Mouse (Mus musculus) forebrain, postnatal 0 days (tissue): Measurements from ENCODE around the gene Nr3c2. TPM values are rescaled to one million over a fixed set of nuclear protein-coding genes. Genes with fewer than 3 reads are reported as not detected.

ENCODE experiments used
- ATAC-seq: fragments of 200-750 bp; cut with Nextera tagmentation; 2 replicates; pipeline ENCODE4 v1.8.0; 2017; ENCODE audit warnings: mild to moderate bottlenecking, moderate library complexity
- DNase-seq: peaks from one replicate; pipeline ENCODE4 v3.0.0-alpha.2; 2015
- H3K27ac ChIP-seq: fragments of 300-500 bp; sonication (generic); 2 replicates; pipeline ENCODE4 v1.5.1; 2014; ENCODE audit warnings: low read depth, mild to moderate bottlenecking, antibody characterized with exemption, low read length, moderate library complexity, mixed read lengths
- H3K27me3 ChIP-seq: fragments of 300-500 bp; sonication (generic); 2 replicates; pipeline ENCODE4 v1.6.1; 2014; ENCODE audit warnings: mild to moderate bottlenecking, low read length, mixed read lengths; ENCODE audit not compliant: insufficient read depth
- H3K36me3 ChIP-seq: fragments of 300-500 bp; sonication (generic); 2 replicates; pipeline ENCODE4 v1.6.1; 2014; ENCODE audit warnings: mild to moderate bottlenecking, moderate library complexity; ENCODE audit not compliant: insufficient read depth
- H3K4me1 ChIP-seq: fragments of 300-500 bp; sonication (generic); 2 replicates; pipeline ENCODE4 v1.6.1; 2014; ENCODE audit warnings: antibody characterized with exemption; ENCODE audit not compliant: insufficient read depth
- H3K4me2 ChIP-seq: fragments of 300-500 bp; sonication (generic); 2 replicates; pipeline ENCODE4 v1.6.1; 2014; ENCODE audit warnings: low read depth, mild to moderate bottlenecking, moderate library complexity
- H3K4me3 ChIP-seq: fragments of 300-500 bp; sonication (generic); 2 replicates; pipeline ENCODE4 v1.5.1; 2014; ENCODE audit warnings: low read depth, low read length, mixed read lengths
- H3K9ac ChIP-seq: fragments of 300-500 bp; sonication (generic); 2 replicates; pipeline ENCODE4 v1.6.1; 2014; ENCODE audit warnings: mild to moderate bottlenecking
- H3K9me3 ChIP-seq: fragments of 300-500 bp; sonication (generic); 2 replicates; pipeline ENCODE4 v1.6.1; 2016; ENCODE audit warnings: low read length
- CTCF ChIP-seq: sonication (generic); IDR thresholded peaks from 2 replicates; pipeline ENCODE4 v1.5.1; 2016; ENCODE audit warnings: antibody characterized with exemption, control low read depth, low read depth
- WGBS: fragments of 180-500 bp; shearing (Covaris S2); extraction: QIAGEN DNeasy Blood & Tissue Kit; methylation state at CpG from one replicate; pipeline ENCODE4 v1.1.7; 2014; 5-methylcytosine and 5-hydroxymethylcytosine counted together
- polyA plus RNA-seq: library from polyadenylated mRNA; unstranded; fragments of >200 nt; fragmentation: Nextera tagmentation; extraction: Ambion mirVana; gene quantifications from 2 replicates; pipeline ENCODE4 v1.2.1, GENCODE M21; 2015
- total RNA-seq: library from RNA; depleted of rRNA; stranded (reverse); fragments of >200 nt; gene quantifications from 2 replicates; pipeline ENCODE4 v1.2.3, GENCODE M21; 2014

Nr3c2 gene
- total and polyA plus RNA-seq, 2 experiments from 2014 or later = 10.4 to 13.4 TPM

DNA sequence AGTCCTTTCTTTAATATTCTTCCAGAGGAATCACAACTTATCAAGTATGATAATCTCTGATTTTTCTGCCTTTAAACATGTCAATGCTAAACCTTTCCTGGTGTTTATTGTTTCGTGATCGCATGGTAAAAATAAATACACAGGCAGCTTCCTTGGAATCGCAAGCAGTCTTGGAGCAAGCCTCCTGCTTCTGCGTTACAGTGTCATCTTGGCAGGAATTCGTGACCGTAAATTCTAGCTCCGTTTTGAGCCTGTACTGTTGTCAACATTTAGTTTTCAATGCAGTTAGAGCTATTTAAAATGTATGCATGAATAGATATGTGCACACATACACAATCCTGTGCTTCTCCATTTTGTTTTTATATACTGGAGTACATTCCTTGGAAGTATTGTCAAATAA, 226.5 kb downstream of the Nr3c2 start:
- TF ChIP-seq CTCF = no peak
- no peaks in the 10 kb centered on the region for H3K27me3 ChIP-seq
- no peaks in the 10 kb centered on the region for H3K9me3 ChIP-seq
- no peak for DNase-seq
- no peak overlapping the region for H3K4me3 ChIP-seq
- no peak overlapping the region for H3K27ac ChIP-seq
- no peak overlapping the region for H3K4me2 ChIP-seq
- ATAC-seq = no peak
- no peaks in the 10 kb centered on the region for H3K36me3 ChIP-seq
- WGBS = 76% methylated on average over 7 of the region's 7 CpGs
- H3K4me1 ChIP-seq = no peaks in the 10 kb centered on the region
- no peak overlapping the region for H3K9ac ChIP-seq

- no peaks in the 10 kb centered on the region for H3K27me3 ChIP-seq
Observed at GRCm38 (mm10) chr8:77128006-77128405, 228.8 kb downstream of the Nr3c2 start.

DNA sequence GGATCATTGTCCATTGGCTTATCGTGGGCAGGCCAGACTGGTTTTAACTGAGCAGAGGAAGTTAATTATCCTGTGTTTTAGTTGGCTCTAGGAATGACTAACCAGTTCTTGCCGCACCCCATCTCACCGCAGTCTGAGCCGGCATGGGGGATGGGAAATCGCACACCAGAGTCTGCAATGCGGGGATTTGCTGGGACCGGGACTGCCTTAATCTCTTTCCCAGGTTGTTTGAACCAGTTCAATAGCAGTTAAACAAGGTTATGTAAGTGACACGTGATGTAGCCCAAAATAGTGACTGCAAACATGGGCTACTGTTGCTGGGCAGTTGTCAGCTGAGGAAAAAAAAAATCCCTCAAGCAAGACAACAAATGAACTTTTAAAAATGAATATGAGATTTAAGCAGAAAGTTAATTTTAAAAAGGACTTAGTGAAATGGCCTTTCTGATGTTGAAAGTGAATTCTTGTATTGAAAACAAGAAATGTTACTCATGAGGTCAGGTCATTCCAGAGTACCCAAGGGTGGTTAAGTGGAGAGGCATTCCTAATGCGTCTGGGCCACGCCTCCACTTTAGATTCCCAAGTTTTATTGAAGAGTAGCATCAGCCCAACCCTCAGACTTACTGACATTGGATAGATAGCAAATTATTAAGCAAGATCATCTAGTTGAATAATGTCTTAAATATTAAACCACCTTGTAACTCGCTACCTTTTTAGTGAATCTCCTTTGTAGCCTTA, 233.8 kb downstream of the Nr3c2 start:
- no peak overlapping the region for H3K9ac ChIP-seq
- no peak overlapping the region for H3K27ac ChIP-seq
- H3K4me2 ChIP-seq = no peak overlapping the region
- no peaks in the 10 kb centered on the region for H3K36me3 ChIP-seq
- WGBS = 25% methylated on average over 11 of the region's 11 CpGs
- DNase-seq (no peak), ATAC-seq (0 out of 2 replicates have a peak, but pooled peaks have one; percentile 12)
- no peaks in the 10 kb centered on the region; the same call in 1 of the 2 replicates for H3K9me3 ChIP-seq
- TF ChIP-seq CTCF = no peak
- H3K4me3 ChIP-seq = no peak overlapping the region
- no peaks in the 10 kb centered on the region for H3K4me1 ChIP-seq
- H3K27me3 ChIP-seq = no peaks in the 10 kb centered on the region

More at GRCm38 (mm10) chr8:77128006-77128405, 228.8 kb downstream of the Nr3c2 start:
- Histone ChIP-seq H3K9ac (no peak overlapping the region), H3K4me1 (no peaks in the 10 kb centered on the region), H3K36me3 (no peaks in the 10 kb centered on the region), H3K4me2 (no peak overlapping the region), H3K4me3 (no peak overlapping the region), H3K9me3 (no peaks in the 10 kb centered on the region), H3K27ac (no peak overlapping the region)
- DNase-seq (no peak), ATAC-seq (no peak)
- WGBS = 90% methylated on average over 4 of the region's 4 CpGs
- TF ChIP-seq CTCF = no peak

DNA sequence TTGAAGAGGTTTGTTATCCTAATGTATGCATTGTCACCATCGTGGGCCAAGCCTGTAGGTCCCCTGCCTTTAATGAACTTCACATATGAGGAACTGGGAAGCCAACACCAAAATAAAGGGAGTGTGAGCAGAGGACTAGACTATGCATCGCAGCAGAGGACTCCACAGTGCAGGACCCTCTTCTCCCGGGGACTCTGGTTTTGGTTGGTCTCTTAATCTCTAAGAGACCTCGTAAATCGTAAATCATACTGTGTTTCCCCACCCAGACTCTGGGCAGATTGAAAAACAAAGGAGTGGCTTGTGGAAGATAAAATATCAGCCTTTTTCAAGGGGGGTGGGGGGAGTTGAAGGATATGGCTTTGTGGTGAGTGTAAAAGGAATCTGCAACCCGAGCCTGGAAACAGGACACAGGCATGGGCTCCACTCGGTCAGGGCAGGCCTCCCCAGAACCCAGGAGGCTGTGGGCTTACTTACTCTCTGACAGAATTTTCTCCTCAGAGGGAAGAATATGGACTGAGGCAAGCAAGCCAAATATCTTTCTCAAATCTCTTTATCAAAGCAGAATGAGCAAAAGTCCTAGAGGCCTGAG, 234.6 kb downstream of the Nr3c2 start:
- WGBS = 65% methylated on average over 7 of the region's 7 CpGs
- Histone ChIP-seq H3K9ac (no peak overlapping the region), H3K27me3 (no peaks in the 10 kb centered on the region), H3K4me1 (no peaks in the 10 kb centered on the region), H3K36me3 (no peaks in the 10 kb centered on the region), H3K27ac (no peak overlapping the region), H3K4me2 (no peak overlapping the region), H3K9me3 (no peaks in the 10 kb centered on the region; the same call in 1 of the 2 replicates), H3K4me3 (no peak overlapping the region)
- DNase-seq (no peak), ATAC-seq (no peak)
- TF ChIP-seq CTCF = no peak

GRCm38 (mm10) chr8:77145285-77145684, 246.0 kb downstream of the Nr3c2 start:
- Histone ChIP-seq H3K4me2 (no peak overlapping the region), H3K9ac (no peak overlapping the region), H3K36me3 (no peaks in the 10 kb centered on the region), H3K27me3 (no peaks in the 10 kb centered on the region), H3K4me3 (no peak overlapping the region), H3K9me3 (no peaks in the 10 kb centered on the region), H3K4me1 (no peaks in the 10 kb centered on the region), H3K27ac (no peak overlapping the region)
- no peak for TF ChIP-seq CTCF
- ATAC-seq = no peak
- WGBS = 87% methylated on average over 3 of the region's 3 CpGs
- no peak for DNase-seq

GRCm38 (mm10) chr8:77154496-77154895, 255.3 kb downstream of the Nr3c2 start:
- ATAC-seq = no peak
- no peaks in the 10 kb centered on the region for H3K36me3 ChIP-seq
- no peak for DNase-seq

GRCm38 (mm10) chr8:77169320-77169719, 270.1 kb downstream of the Nr3c2 start:
- Histone ChIP-seq H3K4me1 (no peaks in the 10 kb centered on the region), H3K27ac (no peak overlapping the region), H3K36me3 (no peaks in the 10 kb centered on the region), H3K4me2 (no peak overlapping the region), H3K4me3 (no peak overlapping the region), H3K27me3 (no peaks in the 10 kb centered on the region), H3K9ac (no peak overlapping the region), H3K9me3 (no peaks in the 10 kb centered on the region)
- no peak for DNase-seq
- ATAC-seq = no peak
- 97% methylated on average over 6 of the region's 6 CpGs for WGBS
- TF ChIP-seq CTCF = no peak

More at GRCm38 (mm10) chr8:77154496-77154895, 255.3 kb downstream of the Nr3c2 start:
- Histone ChIP-seq H3K4me2 (no peak overlapping the region), H3K27me3 (no peaks in the 10 kb centered on the region), H3K4me3 (no peak overlapping the region), H3K9ac (no peak overlapping the region), H3K9me3 (no peaks in the 10 kb centered on the region), H3K27ac (no peak overlapping the region), H3K4me1 (no peaks in the 10 kb centered on the region)
- WGBS = 50% methylated on average over 3 of the region's 3 CpGs
- TF ChIP-seq CTCF = peak; percentile 48
